Mouse (Mus musculus) ovary, adult 2 months (tissue): ENCODE data around the gene Cdc42se2. TPM values are rescaled to one million over a fixed set of nuclear protein-coding genes. Genes with fewer than 3 reads are reported as not detected.

Experiments
- polyA plus RNA-seq: library from polyadenylated mRNA; depleted of rRNA; stranded (reverse); fragments of >200 nt; gene quantifications from 2 replicates; pipeline ENCODE4 v1.2.3, GENCODE M21; 2012; rRNA removed

Cdc42se2 gene
- polyA plus RNA-seq: 44.3 and 45.1 TPM in 2 replicates

GRCm38 (mm10) chr11:54787488-54788474 lies at the start of gene Cdc42se2:
Cdc42se2 (minus strand) TSS chr11:54787675.

Other genes with a start within 250 kb of the Cdc42se2 start
- gene Lyrm7, start 73.2 kb upstream of the Cdc42se2 start, polyA plus RNA-seq: 0.29 and 0.73 TPM in 2 replicates
- 362 and 395 TPM in 2 replicates for gene Hint1, start 78.7 kb upstream of the Cdc42se2 start, polyA plus RNA-seq
- 259 and 347 TPM in 2 replicates for gene Gpx3, start 114.8 kb upstream of the Cdc42se2 start, polyA plus RNA-seq
- 63.2 and 77.1 TPM in 2 replicates for gene Tnip1, start 175.2 kb upstream of the Cdc42se2 start, polyA plus RNA-seq
- gene Anxa6, start 245.8 kb upstream of the Cdc42se2 start, polyA plus RNA-seq: 183 and 191 TPM in 2 replicates